Mouse (Mus musculus): ENCODE measurements around the gene Rhov.

Gene Rhov

GRCm38 (mm10) chr2:119292281-119292680 lies 21.2 kb upstream of the Rhov start:
- no peak for DNase-seq (ENCODE audit: low spot score)

GRCm38 (mm10) chr2:119289014-119289416 lies 17.9 kb upstream of the Rhov start:
- no peak for DNase-seq (ENCODE audit: low spot score)

GRCm38 (mm10) chr2:119288270-119288882 lies 17.3 kb upstream of the Rhov start, which contains the start of gene Vps18:
Vps18 (plus strand) TSS chr2:119288740.
- peak; percentile 97 for DNase-seq (ENCODE audit: low spot score)

GRCm38 (mm10) chr2:119287372-119287771 lies 16.3 kb upstream of the Rhov start:
- no peak for DNase-seq (ENCODE audit: low spot score)

GRCm38 (mm10) chr2:119281899-119282565 lies 11.0 kb upstream of the Rhov start:
- DNase-seq (ENCODE audit: low spot score) = no peak

- no peak for DNase-seq (ENCODE audit: low spot score)
Observed at GRCm38 (mm10) chr2:119277810-119278209, 6.7 kb upstream of the Rhov start.

- no peak for DNase-seq (ENCODE audit: low spot score)
Observed at GRCm38 (mm10) chr2:119276926-119277325, 5.9 kb upstream of the Rhov start.

GRCm38 (mm10) chr2:119274126-119274525 lies 3.1 kb upstream of the Rhov start:
- DNase-seq (ENCODE audit: low spot score) = no peak

GRCm38 (mm10) chr2:119270286-119270642 lies 808 bp downstream of the Rhov start:
- no peak for DNase-seq (ENCODE audit: low spot score)

GRCm38 (mm10) chr2:119263813-119264212 lies 7.3 kb downstream of the Rhov start:
- no peak for DNase-seq (ENCODE audit: low spot score)

GRCm38 (mm10) chr2:119262978-119263377 lies 8.1 kb downstream of the Rhov start:
- no peak for DNase-seq (ENCODE audit: low spot score)

GRCm38 (mm10) chr2:119261326-119261725 lies 9.7 kb downstream of the Rhov start:
- DNase-seq (ENCODE audit: low spot score) = no peak

GRCm38 (mm10) chr2:119260518-119260917 lies 10.6 kb downstream of the Rhov start:
- DNase-seq (ENCODE audit: low spot score) = no peak

- no peak for DNase-seq (ENCODE audit: low spot score)
Observed at GRCm38 (mm10) chr2:119254976-119255375, 16.1 kb downstream of the Rhov start.

GRCm38 (mm10) chr2:119250826-119251478 lies 20.1 kb downstream of the Rhov start:
- peak; percentile 75 for DNase-seq (ENCODE audit: low spot score)

GRCm38 (mm10) chr2:119250377-119250776 lies 20.7 kb downstream of the Rhov start:
- no peak for DNase-seq (ENCODE audit: low spot score)

- DNase-seq (ENCODE audit: low spot score) = no peak
Observed at GRCm38 (mm10) chr2:119249592-119250061, 21.4 kb downstream of the Rhov start.

- no peak for DNase-seq (ENCODE audit: low spot score)
Observed at GRCm38 (mm10) chr2:119247904-119248303, 23.2 kb downstream of the Rhov start.

- DNase-seq (ENCODE audit: low spot score) = no peak
Observed at GRCm38 (mm10) chr2:119245246-119245645, 25.8 kb downstream of the Rhov start.

- no peak for DNase-seq (ENCODE audit: low spot score)
Observed at GRCm38 (mm10) chr2:119242548-119242947, 28.5 kb downstream of the Rhov start.

- no peak for DNase-seq (ENCODE audit: low spot score)
Observed at GRCm38 (mm10) chr2:119240819-119241186, 30.3 kb downstream of the Rhov start.

- no peak for DNase-seq (ENCODE audit: low spot score)
Observed at GRCm38 (mm10) chr2:119240075-119240818, 30.8 kb downstream of the Rhov start.

- no peak for DNase-seq (ENCODE audit: low spot score)
Observed at GRCm38 (mm10) chr2:119238671-119239070, 32.4 kb downstream of the Rhov start.
